Mouse (Mus musculus) kidney, adult 2 months (tissue): ENCODE measurements around the gene Mvk.

Experiments used
- CTCF ChIP-seq: fragments of 200-500 bp; conservative IDR thresholded peaks from 2 replicates; pipeline ENCODE4 v1.5.1; 2011; ENCODE audit warnings: low read depth, mild to moderate bottlenecking, control low read depth, low read length, moderate library complexity, mixed read lengths; ENCODE audit not compliant: insufficient read depth, insufficient read length
- POLR2A ChIP-seq: fragments of 200-500 bp; IDR thresholded peaks from one replicate; pipeline ENCODE4 v1.6.1; 2011; ENCODE audit warnings: low read depth, low read length, control low read depth

GRCm38 (mm10) chr5:114505260-114506085, 61.4 kb downstream of the Mvk start:
- TF ChIP-seq CTCF (no peak), POLR2A (no peak)
